ENCODE assay signal across 11 mouse cellular contexts in genomic region chr2:30661147-30661546, GRCm38 (mm10).
DNase-seq lines count a peak whose midpoint lies in the region; ATAC-seq and TF ChIP-seq lines count a peak whose summit lies in the region.
"Had no signal": no experiment of that assay in that cellular context is flagged by ENCODE, and none has a peak within 500 bp of the region (broad histone marks: within the 10 kb centered on the region; RNA-seq: fewer than 3 reads in every experiment).

No protein-coding gene starts in this region.

- peaks cover 39% of the 10 kb centered on the region for H3K4me1 ChIP-seq in hindbrain, embryonic 11.5 days (replicated peaks; ENCODE audit: control insufficient read depth, insufficient read depth, low read length)
- peaks cover 77% of the 10 kb centered on the region for H3K4me1 ChIP-seq in midbrain, embryonic 10.5 days

- no peak for TF ChIP-seq POLR2A in brain, embryonic 14.5 days (IDR thresholded peaks at IDR 0.05; ENCODE audit: borderline replicate concordance, extremely low read depth, insufficient read depth, insufficient read length, poor library complexity, severe bottlenecking)

- no peaks in the 10 kb centered on the region for H3K27me3 ChIP-seq in hindbrain, embryonic 11.5 days (ENCODE audit: control insufficient read depth, insufficient read depth, low read length)
- peaks cover 14% of the 10 kb centered on the region; the same call in 1 of the 2 replicates for H3K27me3 ChIP-seq in midbrain, embryonic 10.5 days (ENCODE audit: low read depth, poor library complexity, severe bottlenecking)
- H3K27me3 ChIP-seq: lung, embryonic 15.5 days had no signal

- no peak overlapping the region for H3K4me3 ChIP-seq in hindbrain, embryonic 11.5 days (ENCODE audit: low read depth, low read length)
- 0 out of 2 replicates have a peak overlapping the region, but pooled peaks have one; percentile 54 for H3K4me3 ChIP-seq in midbrain, embryonic 10.5 days
- H3K4me3 ChIP-seq: lung, embryonic 15.5 days; myocyte had no signal

- no peaks in the 10 kb centered on the region for H3K9me3 ChIP-seq in hindbrain, embryonic 11.5 days (ENCODE audit: control insufficient read depth, low read length)
- no peaks in the 10 kb centered on the region for H3K9me3 ChIP-seq in midbrain, embryonic 10.5 days (replicated peaks)
- H3K9me3 ChIP-seq: lung, embryonic 15.5 days had no signal

- no peaks in the 10 kb centered on the region for H3K36me3 ChIP-seq in hindbrain, embryonic 11.5 days (ENCODE audit: control insufficient read depth, insufficient read depth, low read length)
- no peaks in the 10 kb centered on the region for H3K36me3 ChIP-seq in midbrain, embryonic 10.5 days
- H3K36me3 ChIP-seq: lung, embryonic 15.5 days had no signal

- DNase-seq in MN1 (ENCODE audit: low spot score) = peak; percentile 13
- DNase-seq in brain, embryonic 14.5 days (ENCODE audit: low read depth) = peak; percentile 74
- DNase-seq in hindbrain, embryonic 11.5 days (ENCODE audit: low spot score) = no peak
- DNase-seq in midbrain, embryonic 10.5 days (ENCODE audit: low spot score) = no peak
- no peak for DNase-seq in ovary, postnatal 36 days (ENCODE audit: low spot score)
- no peak for DNase-seq in right cerebral cortex, postnatal 4 days
- no peak for DNase-seq in kidney, postnatal 4 days
- DNase-seq: gastrocnemius, postnatal 25 days; kidney, adult 8-10 months had no signal

- TF ChIP-seq CTCF in brain, embryonic 14.5 days (IDR thresholded peaks at IDR 0.05; ENCODE audit: borderline replicate concordance, extremely low read depth, insufficient read depth, insufficient read length) = no peak

- H3K4me2 ChIP-seq in hindbrain, embryonic 11.5 days (replicated peaks; ENCODE audit: low read depth, low read length) = no peak overlapping the region
- H3K4me2 ChIP-seq: lung, embryonic 15.5 days had no signal

- H3K9ac ChIP-seq in hindbrain, embryonic 11.5 days (ENCODE audit: low read depth, low read length) = no peak overlapping the region
- H3K9ac ChIP-seq: lung, embryonic 15.5 days had no signal

- no peak for ATAC-seq in hindbrain, embryonic 11.5 days (ENCODE audit: low FRiP score)

- H3K27ac ChIP-seq in hindbrain, embryonic 11.5 days (ENCODE audit: low read depth, low read length) = peak overlapping the region; percentile 95
- H3K27ac ChIP-seq in midbrain, embryonic 10.5 days (replicated peaks) = peak overlapping the region; percentile 99

- 30% methylated on average over 10 of the region's 10 CpGs for WGBS in hindbrain, embryonic 11.5 days
- WGBS in midbrain, embryonic 10.5 days = 36% methylated on average over 10 of the region's 10 CpGs

Comparison
In these comparisons a context has a peak if more than half of its experiments do, and no peak if none do; other contexts are left out.
1. DNase-seq: peak in MN1 (single experiment) and brain, embryonic 14.5 days (single experiment); none in hindbrain, embryonic 11.5 days (single experiment), midbrain, embryonic 10.5 days (single experiment), ovary, postnatal 36 days (single experiment), right cerebral cortex, postnatal 4 days (single experiment) and kidney, postnatal 4 days (0 of 2).